Mouse (Mus musculus): Measurements from ENCODE around the gene Klf8. TPM values are rescaled to one million over a fixed set of nuclear protein-coding genes. Genes with fewer than 3 reads are reported as not detected.
"Not testable (repeated sequence)": the region's sequence is repeated elsewhere in the genome, so short reads cannot be mapped to it uniquely, and the experiment has no call there.

The Klf8 gene
- polyA plus RNA-seq (2015; fragmentation: Nextera tagmentation; extraction: Ambion mirVana) = 2.6 and 3.0 TPM in 2 replicates

DNA sequence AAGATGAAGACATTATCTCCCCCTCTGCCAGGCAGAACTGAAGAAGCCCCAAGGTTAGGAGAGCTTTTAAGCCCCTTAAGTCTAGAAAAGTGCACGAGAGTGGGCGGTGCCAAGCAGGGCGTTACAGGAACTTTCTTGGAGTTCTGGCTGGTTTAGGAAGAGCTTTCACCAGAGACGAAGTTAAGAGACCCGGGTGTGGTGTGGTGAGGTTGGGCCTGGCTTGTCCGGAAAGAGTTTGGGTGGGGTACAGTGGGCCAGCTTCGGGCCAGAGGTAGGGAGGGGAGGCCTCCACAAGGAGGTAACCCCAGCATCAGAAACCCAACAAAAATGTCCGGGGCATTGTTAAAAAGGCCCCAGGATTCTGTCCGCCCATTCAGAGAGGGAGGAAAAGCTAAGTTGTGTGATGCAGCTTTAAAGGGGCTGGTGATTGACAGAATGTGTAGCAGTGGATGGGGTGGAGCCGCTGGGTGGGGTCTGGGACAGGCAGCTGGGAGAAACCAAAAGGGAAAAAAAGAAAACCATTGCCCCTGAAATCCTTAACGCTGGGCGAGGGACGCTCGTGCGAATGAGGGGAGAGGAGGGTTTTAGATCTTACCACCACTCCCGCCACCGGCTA is at the start of gene Klf8:
Gene Klf8 (plus strand): TSS at position 163 of the 616 bp plus-strand sequence.
- no peaks in the 10 kb centered on the region for H3K4me1 ChIP-seq
- peak within 1 kb of the TSS; percentile 33; the same call in 1 of the 2 replicates for H3K27ac ChIP-seq
- peak within 1 kb of the TSS; percentile 67 for H3K9ac ChIP-seq
- H3K36me3 ChIP-seq = no peaks in the 10 kb centered on the region
- H3K27me3 ChIP-seq = peaks cover 10% of the 10 kb centered on the region; the same call in 1 of the 2 replicates
- no peaks in the 10 kb centered on the region for H3K9me3 ChIP-seq
- peak within 1 kb of the TSS; percentile 58 for H3K4me2 ChIP-seq
- 0 out of 2 replicates have a peak, but pooled peaks have one; percentile 56 for ATAC-seq (ENCODE audit: insufficient number of reproducible peaks, insufficient read depth, low FRiP score, low TSS enrichment, low read depth)
- peak within 1 kb of the TSS; percentile 57 for H3K4me3 ChIP-seq
- WGBS = 30% methylated on average over 17 of the region's 17 CpGs

DNA sequence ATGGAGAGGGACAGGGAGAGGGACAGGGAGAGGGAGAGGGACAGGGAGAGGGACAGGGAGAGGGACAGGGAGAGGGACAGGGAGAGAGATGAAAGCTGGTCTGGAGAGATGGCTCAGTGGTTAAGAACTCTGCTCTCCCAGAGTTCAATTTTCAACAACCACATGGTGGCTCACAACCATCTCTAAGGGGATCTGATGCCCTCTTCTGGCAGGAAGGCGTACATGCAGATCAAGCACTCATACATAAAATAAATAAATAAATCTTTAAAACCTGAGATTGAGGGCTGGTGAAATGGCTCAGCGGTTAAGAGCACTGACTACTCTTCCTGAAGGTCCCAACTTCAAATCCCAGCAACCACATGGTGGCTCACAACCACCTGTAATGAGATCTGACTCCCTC is 38.1 kb upstream of the Klf8 start:
- not testable (repeated sequence) for H3K4me3 ChIP-seq; H3K9me3 ChIP-seq; H3K27ac ChIP-seq; H3K4me1 ChIP-seq; H3K9ac ChIP-seq; H3K27me3 ChIP-seq; H3K4me2 ChIP-seq; ATAC-seq (ENCODE audit: insufficient number of reproducible peaks, insufficient read depth, low FRiP score, low TSS enrichment, low read depth); H3K36me3 ChIP-seq
- WGBS = 77% methylated on average over 2 of the region's 2 CpGs

DNA sequence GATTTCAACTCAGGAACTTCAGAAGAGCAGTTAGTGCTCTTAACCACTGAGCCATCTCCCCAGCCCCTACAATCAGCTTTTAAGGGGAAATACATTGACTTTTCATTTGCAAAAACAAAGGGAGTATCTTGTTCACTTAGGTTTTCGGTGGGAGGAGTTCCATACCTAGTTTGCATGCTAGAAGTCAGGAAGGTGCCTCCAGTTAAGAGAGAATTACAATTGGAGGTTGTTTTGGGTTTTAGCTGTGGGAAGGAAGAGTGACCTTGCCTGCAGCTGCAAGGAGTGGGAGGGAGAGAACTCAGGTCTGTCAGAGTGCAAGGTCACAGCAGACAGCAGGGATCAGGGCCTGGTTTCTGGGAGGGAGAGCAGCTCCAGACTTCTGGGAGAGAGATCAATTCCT is 26.2 kb upstream of the Klf8 start:
- no peaks in the 10 kb centered on the region for H3K9me3 ChIP-seq
- WGBS = 69% methylated on average over 1 of the region's 1 CpGs

DNA sequence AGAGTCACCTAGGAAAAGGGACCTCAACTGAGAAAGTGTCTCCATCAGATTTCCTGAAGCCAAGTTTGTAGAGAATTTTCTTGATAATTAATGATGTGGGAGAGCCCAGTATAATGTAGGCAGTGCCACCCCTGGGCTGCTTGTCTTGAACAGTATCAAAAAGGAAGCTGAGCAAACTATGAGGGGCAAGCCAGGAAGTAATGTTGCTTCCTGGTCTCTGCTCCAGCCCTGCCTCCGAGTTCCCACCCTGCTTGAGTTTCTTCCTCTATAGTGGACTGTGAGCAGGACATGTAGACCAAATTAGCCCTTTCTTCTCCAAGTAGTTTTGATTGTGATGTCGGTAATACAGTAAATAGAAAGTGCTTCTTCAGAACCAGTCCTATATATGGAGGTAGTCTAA is 6.0 kb upstream of the Klf8 start:
- H3K9me3 ChIP-seq = no peaks in the 10 kb centered on the region
- WGBS = 55% methylated on average over 2 of the region's 2 CpGs
- H3K27ac ChIP-seq = no peak overlapping the region
- H3K4me3 ChIP-seq = no peak overlapping the region
- H3K27me3 ChIP-seq = peaks cover 11% of the 10 kb centered on the region; the same call in 1 of the 2 replicates
- no peaks in the 10 kb centered on the region for H3K36me3 ChIP-seq
- no peaks in the 10 kb centered on the region for H3K4me1 ChIP-seq
- no peak overlapping the region for H3K4me2 ChIP-seq
- no peak overlapping the region for H3K9ac ChIP-seq
- no peak for ATAC-seq (ENCODE audit: insufficient number of reproducible peaks, insufficient read depth, low FRiP score, low TSS enrichment, low read depth)

More for the DNA sequence above, 26.2 kb upstream of the Klf8 start:
- Histone ChIP-seq H3K4me1 (no peaks in the 10 kb centered on the region), H3K9ac (no peak overlapping the region), H3K27ac (no peak overlapping the region), H3K36me3 (no peaks in the 10 kb centered on the region), H3K4me3 (no peak overlapping the region), H3K4me2 (no peak overlapping the region), H3K27me3 (no peaks in the 10 kb centered on the region; the same call in 1 of the 2 replicates)
- ATAC-seq (ENCODE audit: insufficient number of reproducible peaks, insufficient read depth, low FRiP score, low TSS enrichment, low read depth) = no peak

DNA sequence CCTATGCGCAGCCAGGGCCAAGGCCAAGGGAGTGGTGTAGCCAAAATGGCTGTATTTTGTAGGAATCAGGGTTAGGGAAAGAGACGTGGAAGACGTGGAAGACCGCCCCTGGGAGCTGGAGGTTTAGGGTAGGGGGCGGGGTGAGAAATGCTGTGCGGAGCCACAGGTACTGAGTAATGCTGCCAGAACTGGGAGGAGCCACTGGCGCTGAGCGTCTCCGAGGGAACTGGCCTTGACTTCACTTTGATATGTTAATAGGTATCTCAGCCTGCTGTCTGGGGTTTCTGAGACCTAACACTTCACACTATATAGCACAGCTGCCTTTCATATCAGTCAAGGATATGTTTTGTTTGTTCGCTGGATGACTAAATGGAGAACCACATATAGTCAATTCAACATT is 4.0 kb upstream of the Klf8 start:
- Histone ChIP-seq H3K27ac (no peak overlapping the region), H3K36me3 (no peaks in the 10 kb centered on the region), H3K9me3 (no peaks in the 10 kb centered on the region), H3K4me1 (no peaks in the 10 kb centered on the region), H3K27me3 (peaks cover 18% of the 10 kb centered on the region; the same call in 1 of the 2 replicates), H3K4me2 (peak overlapping the region; percentile 18; the same call in 1 of the 2 replicates), H3K4me3 (no peak overlapping the region), H3K9ac (no peak overlapping the region)
- 33% methylated on average over 10 of the region's 10 CpGs for WGBS
- no peak for ATAC-seq (ENCODE audit: insufficient number of reproducible peaks, insufficient read depth, low FRiP score, low TSS enrichment, low read depth)

DNA sequence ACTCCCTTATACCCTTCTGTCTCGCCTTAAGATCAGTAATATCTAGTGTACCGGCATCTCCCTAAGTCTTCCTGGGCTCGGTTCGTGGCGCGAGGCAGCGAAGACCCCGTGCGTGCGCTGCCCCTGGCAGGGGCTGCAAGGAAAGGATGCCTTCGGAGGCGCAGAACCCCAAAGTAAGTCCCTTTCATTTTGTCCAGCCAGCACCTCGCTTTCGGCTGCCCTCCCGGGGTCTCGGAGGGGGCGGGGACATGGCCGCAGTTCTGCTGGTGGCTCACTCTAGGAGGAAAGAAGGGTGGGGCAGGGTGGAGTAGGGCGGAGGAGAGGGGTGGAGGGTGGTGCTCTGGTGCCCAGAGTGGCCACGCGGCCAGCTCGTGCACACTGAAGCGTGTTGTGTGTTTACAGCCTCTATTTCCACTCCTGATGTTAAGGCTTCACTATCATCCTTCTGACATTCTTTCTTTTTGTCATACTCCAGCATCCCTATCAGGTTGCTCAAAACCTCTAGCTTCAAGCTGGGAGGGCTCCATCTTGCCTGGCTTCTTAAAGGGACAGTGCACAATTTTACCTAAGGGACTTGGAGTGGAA is 746 bp downstream of the Klf8 start:
- Histone ChIP-seq H3K9ac (peak overlapping the region; percentile 67), H3K4me1 (no peaks in the 10 kb centered on the region), H3K9me3 (no peaks in the 10 kb centered on the region), H3K4me3 (peak overlapping the region; percentile 57), H3K36me3 (no peaks in the 10 kb centered on the region), H3K27ac (peak overlapping the region; percentile 33; the same call in 1 of the 2 replicates), H3K27me3 (peaks cover 10% of the 10 kb centered on the region; the same call in 1 of the 2 replicates), H3K4me2 (peak overlapping the region; percentile 58)
- 18% methylated on average over 23 of the region's 23 CpGs for WGBS
- ATAC-seq (ENCODE audit: insufficient number of reproducible peaks, insufficient read depth, low FRiP score, low TSS enrichment, low read depth) = no peak; the same call in 1 of the 2 replicates

DNA sequence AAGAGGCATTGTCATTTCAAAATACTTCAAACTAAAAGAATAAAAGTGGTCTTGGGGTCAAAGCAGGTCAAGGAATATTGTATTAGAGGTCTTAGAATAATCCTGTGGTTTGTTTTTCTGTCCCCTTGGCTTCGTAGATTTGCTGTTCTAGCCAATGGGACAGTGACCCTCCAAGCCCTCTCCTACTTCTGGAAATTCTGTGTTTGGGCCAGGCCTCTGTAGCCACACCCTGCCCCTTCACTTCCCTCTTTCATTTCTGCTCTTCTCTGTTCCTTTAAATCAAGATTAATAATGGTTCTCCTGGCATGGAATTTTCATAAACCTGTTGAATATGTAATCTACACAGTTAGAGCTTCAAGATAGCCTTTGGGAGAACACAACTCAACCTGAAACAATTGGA is 17.0 kb downstream of the Klf8 start:
- Histone ChIP-seq H3K4me3 (no peak overlapping the region), H3K4me2 (no peak overlapping the region), H3K4me1 (no peaks in the 10 kb centered on the region), H3K27ac (no peak overlapping the region), H3K9ac (no peak overlapping the region), H3K27me3 (0 out of 2 replicates have a peak, but pooled peaks cover 3% of the 10 kb centered on the region), H3K36me3 (no peaks in the 10 kb centered on the region), H3K9me3 (no peaks in the 10 kb centered on the region)
- 59% methylated on average over 1 of the region's 1 CpGs for WGBS
- no peak for ATAC-seq (ENCODE audit: insufficient number of reproducible peaks, insufficient read depth, low FRiP score, low TSS enrichment, low read depth)

DNA sequence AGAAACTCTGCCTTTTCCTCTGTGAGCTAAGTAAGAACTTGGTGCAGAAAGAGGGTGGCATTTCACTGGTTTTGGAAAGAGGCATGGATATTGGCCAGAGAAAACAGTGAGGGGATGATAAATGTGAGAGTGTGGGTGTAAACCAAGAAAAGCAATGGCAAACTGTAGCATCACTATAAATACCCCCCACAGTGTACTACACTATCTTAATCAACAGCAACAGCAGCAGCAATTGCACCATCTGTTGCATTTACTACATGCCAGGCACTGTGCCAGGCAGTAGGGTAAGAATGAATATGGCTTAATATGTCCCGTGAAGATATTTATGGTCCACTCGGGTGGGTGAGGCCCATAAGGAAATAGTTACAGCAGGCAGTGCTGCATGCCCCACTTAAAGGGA is 18.2 kb downstream of the Klf8 start:
- H3K4me1 ChIP-seq = no peaks in the 10 kb centered on the region
- H3K9me3 ChIP-seq = no peaks in the 10 kb centered on the region
- no peak overlapping the region for H3K9ac ChIP-seq
- no peak overlapping the region for H3K4me2 ChIP-seq
- ATAC-seq (ENCODE audit: insufficient number of reproducible peaks, insufficient read depth, low FRiP score, low TSS enrichment, low read depth) = no peak
- no peak overlapping the region for H3K4me3 ChIP-seq
- H3K27ac ChIP-seq = no peak overlapping the region
- no peaks in the 10 kb centered on the region for H3K36me3 ChIP-seq
- 52% methylated on average over 2 of the region's 2 CpGs for WGBS
- 0 out of 2 replicates have a peak, but pooled peaks cover 3% of the 10 kb centered on the region for H3K27me3 ChIP-seq

DNA sequence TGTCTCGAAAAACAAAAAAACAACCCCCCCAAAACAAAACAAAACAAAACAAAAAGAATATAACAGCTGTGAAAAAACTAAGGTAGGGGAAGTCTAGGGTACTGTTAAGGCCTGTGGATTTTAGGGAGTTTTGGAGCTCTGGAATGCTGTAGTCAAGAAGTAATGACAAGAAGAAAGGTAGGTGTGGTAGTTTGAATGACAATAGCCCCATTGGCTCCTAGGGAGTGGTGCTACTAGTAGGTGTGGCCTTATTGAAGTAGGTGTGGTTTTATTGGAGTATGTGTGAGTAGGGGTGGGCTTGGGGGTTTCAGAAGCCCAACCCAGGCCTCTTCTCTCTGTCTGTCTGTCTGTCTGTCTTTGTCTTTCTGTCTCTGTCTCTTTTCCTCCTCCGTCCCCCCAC is 44.9 kb downstream of the Klf8 start:
- H3K27ac ChIP-seq = no peak overlapping the region
- 79% methylated on average over 2 of the region's 2 CpGs for WGBS
- H3K9me3 ChIP-seq = no peaks in the 10 kb centered on the region
- no peak overlapping the region for H3K4me2 ChIP-seq
- ATAC-seq (ENCODE audit: insufficient number of reproducible peaks, insufficient read depth, low FRiP score, low TSS enrichment, low read depth) = no peak
- 0 out of 2 replicates have a peak, but pooled peaks cover 4% of the 10 kb centered on the region for H3K27me3 ChIP-seq
- no peak overlapping the region for H3K9ac ChIP-seq
- H3K4me1 ChIP-seq = no peaks in the 10 kb centered on the region
- H3K36me3 ChIP-seq = no peaks in the 10 kb centered on the region
- no peak overlapping the region for H3K4me3 ChIP-seq

DNA sequence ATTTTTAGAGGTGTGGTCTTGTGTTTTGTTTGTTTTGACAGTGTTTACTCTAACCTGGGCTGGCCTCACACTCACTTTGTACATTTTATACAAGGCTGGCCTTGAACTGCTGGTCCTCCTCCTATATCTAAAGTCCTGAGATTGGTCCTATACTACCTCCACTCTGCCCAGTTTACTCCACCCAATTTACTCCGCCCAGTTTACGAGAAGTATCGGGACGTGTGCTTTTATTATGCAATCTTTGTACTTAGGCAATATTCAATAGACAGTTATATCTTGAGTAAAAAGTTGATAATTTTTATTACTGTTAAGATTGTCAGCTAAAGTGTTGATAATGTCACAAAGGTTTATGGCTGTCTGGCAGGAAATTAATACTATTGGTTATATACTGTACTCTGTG is 74.1 kb downstream of the Klf8 start:
- Histone ChIP-seq H3K27me3 (no peaks in the 10 kb centered on the region), H3K27ac (no peak overlapping the region), H3K36me3 (no peaks in the 10 kb centered on the region), H3K4me3 (no peak overlapping the region), H3K9ac (no peak overlapping the region), H3K9me3 (no peaks in the 10 kb centered on the region), H3K4me1 (no peaks in the 10 kb centered on the region), H3K4me2 (no peak overlapping the region)
- no peak for ATAC-seq (ENCODE audit: insufficient number of reproducible peaks, insufficient read depth, low FRiP score, low TSS enrichment, low read depth)
- 94% methylated on average over 4 of the region's 4 CpGs for WGBS

DNA sequence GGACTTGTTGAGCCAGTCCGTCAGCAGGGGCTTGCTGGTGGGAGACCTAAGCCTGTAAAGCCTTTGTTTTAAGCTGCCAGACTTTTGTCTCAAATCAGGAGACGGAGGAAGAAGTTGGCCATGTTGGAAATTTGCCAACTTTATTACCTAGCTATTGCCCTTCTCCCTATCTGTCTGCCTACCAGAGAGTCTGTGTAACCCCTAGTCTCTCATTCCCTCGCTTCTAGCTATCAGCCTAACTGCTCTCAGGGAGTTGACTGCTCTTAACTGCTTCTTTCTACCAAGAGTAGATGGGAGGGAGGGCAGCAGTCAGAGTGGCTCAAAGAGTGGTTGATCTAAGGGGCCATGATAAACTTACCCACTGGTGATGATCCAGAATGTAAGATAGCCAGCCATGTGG is 85.8 kb downstream of the Klf8 start:
- Histone ChIP-seq H3K4me3 (no peak overlapping the region), H3K4me2 (no peak overlapping the region), H3K36me3 (no peaks in the 10 kb centered on the region), H3K27ac (no peak overlapping the region), H3K27me3 (no peaks in the 10 kb centered on the region; the same call in 1 of the 2 replicates), H3K9ac (no peak overlapping the region), H3K4me1 (no peaks in the 10 kb centered on the region), H3K9me3 (no peaks in the 10 kb centered on the region)
- no peak for ATAC-seq (ENCODE audit: insufficient number of reproducible peaks, insufficient read depth, low FRiP score, low TSS enrichment, low read depth)
- 69% methylated on average over 3 of the region's 3 CpGs for WGBS

DNA sequence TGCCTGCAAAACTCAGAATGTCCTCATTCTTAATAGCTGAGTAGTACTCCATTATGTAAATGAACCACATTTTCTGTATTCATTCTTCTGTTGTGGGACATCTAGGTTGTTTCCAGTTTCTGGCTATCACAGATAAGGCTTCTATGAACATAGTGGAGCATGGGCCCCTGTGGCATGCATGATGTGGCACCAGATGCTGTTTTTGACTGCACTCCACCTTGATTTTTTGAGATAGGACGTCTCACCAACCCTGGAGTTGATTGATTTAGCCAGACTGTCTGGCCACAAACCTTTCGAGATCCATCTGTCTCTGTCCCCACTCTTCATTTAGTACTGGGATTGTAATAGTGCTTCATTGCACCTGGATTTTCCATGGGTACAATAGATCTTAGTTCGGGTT is 96.9 kb downstream of the Klf8 start:
- not testable (repeated sequence) for H3K27ac ChIP-seq; ATAC-seq (ENCODE audit: insufficient number of reproducible peaks, insufficient read depth, low FRiP score, low TSS enrichment, low read depth); H3K4me2 ChIP-seq; H3K4me1 ChIP-seq; H3K27me3 ChIP-seq; H3K9me3 ChIP-seq; H3K9ac ChIP-seq; H3K4me3 ChIP-seq; H3K36me3 ChIP-seq
- 82% methylated on average over 3 of the region's 3 CpGs for WGBS
